Comparison of ENCODE assay signal across 9 mouse cellular contexts in genomic region chr12:16584035-16584682, GRCm38 (mm10). TPM values are rescaled to one million over a fixed set of nuclear protein-coding genes. Genes with fewer than 3 reads are reported as not detected.
DNase-seq lines count a peak whose midpoint lies in the region; ATAC-seq lines count a peak whose summit lies in the region.
"Had no signal": no experiment of that assay in that cellular context is flagged by ENCODE, and none has a peak within 500 bp of the region (broad histone marks: within the 10 kb centered on the region; RNA-seq: fewer than 3 reads in every experiment).

No protein-coding gene starts in this region.

- peak; percentile 90 for DNase-seq in 416B (ENCODE audit: low read depth)
- DNase-seq in CD4-positive, CD25-positive, alpha-beta regulatory T cell, adult 2 months (ENCODE audit: low read depth, low spot score) = peak; percentile 59
- DNase-seq in ovary, postnatal 10 days (ENCODE audit: low spot score) = no peak
- no peak for DNase-seq in adrenal gland, postnatal 4 days (ENCODE audit: low spot score in 2 of 2)
- no peak for DNase-seq in embryo, embryonic 10 days (ENCODE audit: low spot score)
- DNase-seq in forebrain, embryonic 10.5 days (ENCODE audit: extremely low spot score, low spot score) = no peak
- DNase-seq: kidney, adult 8-10 months had no signal

- H3K9ac ChIP-seq in intestine, embryonic 16.5 days (ENCODE audit: low read depth, low read length) = peak overlapping the region; percentile 19; the same call in 1 of the 2 replicates

- H3K36me3 ChIP-seq in intestine, embryonic 16.5 days (ENCODE audit: control insufficient read depth, insufficient read depth, low read length) = peaks cover 5% of the 10 kb centered on the region; the same call in 1 of the 2 replicates
- peaks cover 66% of the 10 kb centered on the region for H3K36me3 ChIP-seq in megakaryocyte, embryonic 14.5 days (replicated peaks; ENCODE audit: low read length)
- H3K36me3 ChIP-seq in forebrain, embryonic 10.5 days (replicated peaks) = peaks cover 7% of the 10 kb centered on the region; the same call in 1 of the 2 replicates

- no peak overlapping the region for H3K4me2 ChIP-seq in intestine, embryonic 16.5 days (ENCODE audit: low read depth, low read length)

- H3K27ac ChIP-seq in intestine, embryonic 16.5 days (ENCODE audit: low read length) = peak overlapping the region; percentile 81
- no peak overlapping the region for H3K27ac ChIP-seq in forebrain, embryonic 10.5 days

- no peak overlapping the region for H3K4me3 ChIP-seq in intestine, embryonic 16.5 days (ENCODE audit: low read length)
- peak overlapping the region; percentile 85 for H3K4me3 ChIP-seq in megakaryocyte, embryonic 14.5 days (replicated peaks)
- H3K4me3 ChIP-seq in forebrain, embryonic 10.5 days = no peak overlapping the region

- no peaks in the 10 kb centered on the region for H3K9me3 ChIP-seq in intestine, embryonic 16.5 days (ENCODE audit: control insufficient read depth, low read length)
- H3K9me3 ChIP-seq in megakaryocyte, embryonic 14.5 days = peaks cover 9% of the 10 kb centered on the region; the same call in 1 of the 2 replicates
- H3K9me3 ChIP-seq in forebrain, embryonic 10.5 days = no peaks in the 10 kb centered on the region

- peaks cover 44% of the 10 kb centered on the region for H3K4me1 ChIP-seq in intestine, embryonic 16.5 days (ENCODE audit: control insufficient read depth, insufficient read depth, low read length)
- H3K4me1 ChIP-seq in megakaryocyte, embryonic 14.5 days = peaks cover 83% of the 10 kb centered on the region
- H3K4me1 ChIP-seq in forebrain, embryonic 10.5 days = peaks cover 36% of the 10 kb centered on the region

- ATAC-seq in intestine, embryonic 16.5 days = peak; percentile 41

- 42% methylated on average over 14 of the region's 14 CpGs for WGBS in intestine, embryonic 16.5 days
- 30% methylated on average over 14 of the region's 14 CpGs for WGBS in forebrain, embryonic 10.5 days

- no peaks in the 10 kb centered on the region for H3K27me3 ChIP-seq in intestine, embryonic 16.5 days (replicated peaks; ENCODE audit: control insufficient read depth, insufficient read depth, low read length)
- H3K27me3 ChIP-seq in megakaryocyte, embryonic 14.5 days (replicated peaks) = no peaks in the 10 kb centered on the region
- no peaks in the 10 kb centered on the region for H3K27me3 ChIP-seq in forebrain, embryonic 10.5 days (ENCODE audit: poor library complexity, severe bottlenecking)

RNA-seq across cellular contexts. Expression of gene Lpin1, which starts 26.6 kb away (rescaled TPM):
- polyA plus RNA-seq in intestine, embryonic 16.5 days (2015; fragmentation: Nextera tagmentation; extraction: Ambion mirVana) = 8.5 and 9.6 TPM in 2 replicates
- polyA plus RNA-seq in megakaryocyte, embryonic 14.5 days (2012; ENCODE audit: insufficient read depth, low replicate concordance) = 2.6 and 8.1 TPM in 2 replicates
- total RNA-seq in adrenal gland, postnatal 4 days (2021) = 10 to 100 TPM; 21.6 to 23.4 TPM
- polyA plus RNA-seq in forebrain, embryonic 10.5 days (2016; fragmentation: Nextera tagmentation; extraction: Ambion mirVana) = 3.5 and 4.4 TPM in 2 replicates

Comparison
In these comparisons a context has a peak if more than half of its experiments do, and no peak if none do; other contexts are left out.
1. DNase-seq: peak in 416B (single experiment) and CD4-positive, CD25-positive, alpha-beta regulatory T cell, adult 2 months (single experiment); none in ovary, postnatal 10 days (single experiment), adrenal gland, postnatal 4 days (0 of 2), embryo, embryonic 10 days (single experiment) and forebrain, embryonic 10.5 days (single experiment).